Mouse (Mus musculus) G1E (cell line): Measurements from ENCODE around the gene Ell. TPM values are rescaled to one million over a fixed set of nuclear protein-coding genes. Genes with fewer than 3 reads are reported as not detected.

Experiments used
- ATAC-seq: 2 replicates; pipeline ENCODE4 v1.8.0; 2016; ENCODE audit warnings: mild to moderate bottlenecking; ENCODE audit not compliant: insufficient number of reproducible peaks, poor library complexity, low FRiP score, severe bottlenecking; ENCODE audit errors: extremely low read depth
- DNase-seq: peaks from one replicate; pipeline ENCODE4 v3.0.0; 2012; ENCODE audit warnings: low spot score
- H3K27me3 ChIP-seq: 2 replicates; pipeline ENCODE4 v1.6.1; 2012; ENCODE audit warnings: mild to moderate bottlenecking, low read length, inconsistent platforms; ENCODE audit not compliant: insufficient read depth
- H3K36me3 ChIP-seq: replicated peaks from 2 replicates; pipeline ENCODE3; 2012; ENCODE audit warnings: mild to moderate bottlenecking, inconsistent platforms
- H3K4me1 ChIP-seq: 2 replicates; pipeline ENCODE4 v1.6.1; 2012; ENCODE audit warnings: low read depth, low read length, inconsistent platforms, mixed read lengths; ENCODE audit not compliant: insufficient read depth
- H3K4me3 ChIP-seq: 2 replicates; pipeline ENCODE4 v1.5.1; 2012; ENCODE audit warnings: low read depth, mild to moderate bottlenecking, inconsistent platforms, low read length, moderate library complexity, mixed read lengths
- H3K9me3 ChIP-seq: replicated peaks from 2 replicates; pipeline ENCODE4 v1.6.1; 2012; ENCODE audit warnings: inconsistent platforms
- CTCF ChIP-seq: IDR thresholded peaks from 2 replicates; pipeline ENCODE4 v1.5.1; 2012; ENCODE audit warnings: low read depth, low read length, inconsistent platforms, mixed read lengths
- GATA1 ChIP-seq: IDR thresholded peaks from 2 replicates; pipeline ENCODE4 v1.6.1; 2012; ENCODE audit warnings: borderline replicate concordance, low read length, inconsistent platforms, mixed read lengths
- GATA2 ChIP-seq: IDR thresholded peaks from 2 replicates; pipeline ENCODE4 v1.6.1; 2012; ENCODE audit warnings: low read depth, low read length, inconsistent platforms, borderline replicate concordance
- POLR2AphosphoS5 ChIP-seq: IDR thresholded peaks from 2 replicates; pipeline ENCODE4 v1.6.1; 2012; ENCODE audit warnings: low read depth, low read length, inconsistent platforms; ENCODE audit not compliant: insufficient replicate concordance
- TAL1 ChIP-seq: conservative IDR thresholded peaks from 2 replicates; pipeline ENCODE4 v1.6.1; 2012; ENCODE audit warnings: low read depth, low read length, inconsistent platforms, mixed read lengths
- polyA plus RNA-seq: library from polyadenylated mRNA; stranded (reverse); fragments of >175 nt; gene quantifications from 2 replicates; pipeline ENCODE4 v1.2.3, GENCODE M21; 2012
- total RNA-seq, 2 experiments: library from RNA; stranded (forward) in 1 of 2; stranded (reverse) in 1 of 2; fragments of 200-1000 nt in 1 of 2; fragments of >200 nt in 1 of 2; fragmentation: Nextera tagmentation in 1 of 2; gene quantifications; 2 replicates each; pipeline ENCODE4 v1.2.3; 2014 to 2017

The Ell gene
- total and polyA plus RNA-seq, 3 experiments = 7.6 to 56.4 (median 22.7) TPM

DNA sequence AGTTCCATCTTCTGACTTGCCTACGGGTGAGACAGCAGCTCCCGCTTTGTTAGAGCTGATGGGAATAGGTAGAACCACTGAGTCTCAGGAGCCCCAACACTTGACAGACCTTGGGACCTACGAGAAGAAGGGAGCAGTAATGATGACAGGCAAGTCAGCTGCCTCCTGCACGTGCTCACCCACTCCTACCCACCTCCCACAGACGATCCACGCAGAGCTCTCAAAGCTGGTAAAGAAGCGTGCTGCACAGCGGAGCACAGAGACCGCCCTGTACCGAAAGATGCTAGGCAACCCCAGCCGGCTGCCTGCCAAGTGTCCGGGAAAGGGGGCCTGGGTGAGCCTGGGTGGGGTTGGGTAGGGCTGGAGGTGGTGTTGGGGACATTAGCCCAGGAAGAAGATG, 5.0 kb upstream of the Ell start:
- no peak for ATAC-seq
- H3K4me3 ChIP-seq = no peak overlapping the region

DNA sequence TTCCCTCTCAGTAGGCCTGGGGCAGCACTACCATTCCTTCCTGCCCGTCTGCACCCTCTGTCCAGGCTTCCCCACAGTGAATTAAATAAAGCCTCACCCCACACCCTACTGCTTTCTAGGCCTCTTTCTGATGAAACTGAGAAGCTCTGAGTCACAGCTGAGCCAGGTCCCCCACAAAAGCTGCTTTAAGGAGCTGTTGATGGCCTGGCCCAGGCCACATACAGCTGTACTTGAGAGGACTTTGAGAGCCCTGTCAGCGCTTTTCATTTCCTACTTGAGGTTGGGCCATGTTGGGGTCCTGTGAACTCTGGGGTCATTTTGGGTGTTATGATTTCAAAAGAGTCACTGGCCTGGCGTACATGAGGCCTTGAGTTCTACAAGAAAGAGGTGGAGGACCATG, 4.0 kb upstream of the Ell start:
- ATAC-seq (no peak), DNase-seq (no peak)
- TF ChIP-seq GATA1 (no peak), TAL1 (no peak), GATA2 (no peak), POLR2AphosphoS5 (no peak), CTCF (no peak)
- Histone ChIP-seq H3K9me3 (no peaks in the 10 kb centered on the region), H3K36me3 (peaks cover 77% of the 10 kb centered on the region), H3K27me3 (no peaks in the 10 kb centered on the region), H3K4me1 (peaks cover 60% of the 10 kb centered on the region), H3K4me3 (no peak overlapping the region)

More for the DNA sequence above, 5.0 kb upstream of the Ell start:
- TF ChIP-seq GATA1 = no peak
- no peak for TF ChIP-seq CTCF
- TF ChIP-seq POLR2AphosphoS5 = no peak
- no peak for TF ChIP-seq TAL1
- TF ChIP-seq GATA2 = no peak
- DNase-seq = no peak
- H3K36me3 ChIP-seq = peaks cover 86% of the 10 kb centered on the region
- peaks cover 65% of the 10 kb centered on the region for H3K4me1 ChIP-seq
- H3K27me3 ChIP-seq = no peaks in the 10 kb centered on the region
- H3K9me3 ChIP-seq = no peaks in the 10 kb centered on the region

DNA sequence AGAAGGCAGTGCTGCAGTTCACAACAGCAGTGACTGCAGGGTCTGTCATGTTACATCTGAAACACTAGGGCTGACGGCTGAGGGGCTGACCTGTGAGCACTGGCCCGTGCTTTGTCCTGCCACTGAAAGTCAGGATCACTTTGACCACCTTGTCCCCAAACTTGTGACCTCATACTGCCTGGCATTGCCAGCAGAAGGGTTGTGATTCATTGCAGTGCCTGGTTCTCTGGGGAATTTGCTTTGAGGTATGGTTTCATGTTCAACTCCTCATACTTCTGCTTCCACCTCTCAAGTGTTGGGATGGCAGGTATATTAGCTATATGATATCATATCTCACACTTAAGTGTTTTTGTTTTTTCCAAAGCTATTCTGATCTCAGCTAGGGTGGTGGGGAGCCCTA, 3.6 kb upstream of the Ell start:
- H3K36me3 ChIP-seq = peaks cover 73% of the 10 kb centered on the region
- no peak overlapping the region for H3K4me3 ChIP-seq
- no peak for DNase-seq
- no peak for ATAC-seq
- peaks cover 61% of the 10 kb centered on the region for H3K4me1 ChIP-seq
- TF ChIP-seq POLR2AphosphoS5 (no peak), GATA1 (no peak), TAL1 (no peak), CTCF (no peak), GATA2 (no peak)
- no peaks in the 10 kb centered on the region for H3K27me3 ChIP-seq
- no peaks in the 10 kb centered on the region for H3K9me3 ChIP-seq

DNA sequence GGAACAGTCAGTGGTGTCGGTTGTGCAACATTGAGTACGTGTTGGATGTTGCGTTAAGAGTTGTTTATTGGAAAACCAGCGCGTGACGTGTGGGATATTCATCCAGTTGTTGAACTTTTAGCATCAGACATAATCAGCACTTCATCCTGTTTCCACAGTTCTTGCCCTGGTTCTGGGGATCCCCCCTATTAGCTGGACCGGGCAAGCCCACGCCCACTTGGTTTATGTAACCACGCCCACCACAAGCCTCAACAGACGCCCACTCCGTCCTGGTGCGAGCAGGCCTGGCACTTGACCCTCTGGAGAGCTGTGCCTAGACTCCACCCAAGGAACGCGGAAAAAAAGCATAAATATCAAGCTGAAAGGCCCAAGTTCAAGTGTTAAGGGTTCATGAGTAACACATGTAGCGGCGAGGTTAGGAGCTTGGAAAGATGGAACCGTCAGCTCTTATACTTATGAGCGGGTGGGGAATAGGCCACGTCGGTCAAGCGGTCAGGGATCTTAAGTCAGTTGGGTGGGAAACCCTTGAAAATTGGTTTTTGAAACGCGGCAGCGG, 1.2 kb upstream of the Ell start:
- no peak for ATAC-seq
- Histone ChIP-seq H3K36me3 (peaks cover 69% of the 10 kb centered on the region), H3K4me1 (peaks cover 58% of the 10 kb centered on the region), H3K4me3 (peak overlapping the region; percentile 93), H3K9me3 (no peaks in the 10 kb centered on the region), H3K27me3 (no peaks in the 10 kb centered on the region)
- no peak for TF ChIP-seq GATA2
- TF ChIP-seq POLR2AphosphoS5 = no peak
- no peak for TF ChIP-seq GATA1
- no peak for TF ChIP-seq CTCF
- TF ChIP-seq TAL1 = no peak
- DNase-seq = no peak

DNA sequence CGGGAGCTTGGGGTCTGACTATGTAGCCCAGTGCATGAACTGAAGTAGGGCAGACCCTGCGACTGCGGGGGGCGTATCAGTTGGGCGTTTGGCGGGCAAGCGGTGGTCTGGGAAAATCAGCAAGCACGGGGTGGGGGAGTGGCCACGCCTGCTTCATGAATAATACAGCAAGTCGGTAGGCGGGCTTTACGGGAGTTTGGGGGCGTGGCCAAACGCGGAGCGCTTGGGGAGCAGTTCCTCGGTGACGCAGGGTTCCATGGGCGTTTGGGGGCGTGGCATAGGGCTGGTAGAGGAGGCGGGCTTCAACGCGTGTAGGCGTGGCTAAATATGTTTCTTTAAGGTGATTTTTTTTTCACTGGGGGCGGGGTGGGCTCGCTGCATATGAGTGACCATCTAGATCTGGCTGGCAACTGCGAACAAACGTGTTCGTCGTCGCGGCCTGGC, 602 bp upstream of the Ell start:
- H3K4me3 ChIP-seq = peak overlapping the region; percentile 93
- peaks cover 72% of the 10 kb centered on the region for H3K36me3 ChIP-seq
- ATAC-seq (peak; percentile 63), DNase-seq (peak; percentile 91)
- H3K4me1 ChIP-seq = peaks cover 62% of the 10 kb centered on the region
- no peaks in the 10 kb centered on the region for H3K9me3 ChIP-seq
- H3K27me3 ChIP-seq = no peaks in the 10 kb centered on the region
- TF ChIP-seq GATA1 (no peak), POLR2AphosphoS5 (0 out of 2 replicates have a peak, but pooled peaks have one; percentile 45), GATA2 (no peak)

DNA sequence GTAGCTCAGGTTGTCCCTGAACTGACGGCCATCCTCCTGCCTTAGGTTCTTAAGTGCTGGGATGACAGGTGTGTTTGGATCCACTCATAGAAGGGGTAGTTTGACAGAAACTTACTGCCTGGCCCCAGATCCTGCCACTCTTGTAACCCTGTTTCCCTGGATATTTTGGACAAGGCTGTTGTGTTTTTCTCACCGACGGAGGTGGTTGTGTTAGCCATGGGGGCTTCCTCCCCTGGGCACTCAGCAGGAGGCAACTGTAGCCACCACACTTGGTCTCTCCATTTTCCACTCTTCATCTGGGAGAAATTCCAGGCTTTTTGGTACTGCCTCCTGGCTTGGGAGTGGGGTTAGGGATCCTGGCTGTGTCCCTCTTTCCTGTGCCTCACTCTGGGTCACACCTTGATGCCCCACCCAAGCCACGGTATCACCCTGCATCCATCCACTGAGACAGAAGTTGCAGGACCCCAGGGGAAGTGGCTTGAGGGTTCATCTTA, 803 bp downstream of the Ell start:
- ATAC-seq = no peak
- H3K4me3 ChIP-seq = peak overlapping the region; percentile 93
- H3K9me3 ChIP-seq = no peaks in the 10 kb centered on the region
- no peaks in the 10 kb centered on the region for H3K27me3 ChIP-seq
- H3K36me3 ChIP-seq = peaks cover 72% of the 10 kb centered on the region
- DNase-seq = no peak
- TF ChIP-seq GATA2 (no peak), POLR2AphosphoS5 (no peak), CTCF (no peak), TAL1 (no peak), GATA1 (no peak)
- H3K4me1 ChIP-seq = peaks cover 62% of the 10 kb centered on the region

DNA sequence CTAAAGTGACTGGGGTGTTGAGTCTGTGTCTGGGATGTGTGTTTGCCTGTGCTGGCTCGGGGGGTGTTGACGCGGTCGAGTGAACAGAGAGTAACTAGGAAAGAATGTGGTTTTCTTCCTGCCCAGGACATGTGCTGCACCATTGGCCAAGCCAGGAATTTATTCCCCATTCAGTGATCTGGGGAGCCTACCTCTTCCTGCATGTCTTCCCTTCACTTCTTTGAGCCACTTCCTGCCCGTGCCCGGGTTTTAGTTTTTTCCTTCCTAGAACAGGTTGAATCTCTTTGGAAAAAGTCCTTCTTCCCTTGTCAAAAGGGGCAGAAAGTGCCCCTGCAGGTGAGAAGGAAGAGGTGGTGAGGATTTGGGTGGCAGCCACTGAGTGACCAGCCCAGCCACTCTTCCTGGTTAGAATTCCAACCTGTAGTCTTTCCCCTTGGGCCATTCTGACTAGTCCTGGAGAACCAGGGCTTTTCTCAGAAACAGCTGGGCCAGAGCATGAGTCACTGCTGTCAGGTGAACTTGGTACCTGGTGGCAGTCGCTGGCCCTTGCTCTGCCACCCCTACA, 1.3 kb downstream of the Ell start:
- H3K9me3 ChIP-seq = no peaks in the 10 kb centered on the region
- no peak for DNase-seq
- TF ChIP-seq TAL1 (no peak), CTCF (no peak), GATA2 (no peak), GATA1 (no peak), POLR2AphosphoS5 (no peak)
- H3K36me3 ChIP-seq = peaks cover 71% of the 10 kb centered on the region
- H3K4me1 ChIP-seq = peaks cover 60% of the 10 kb centered on the region
- ATAC-seq = no peak
- H3K27me3 ChIP-seq = no peaks in the 10 kb centered on the region
- peak overlapping the region; percentile 93 for H3K4me3 ChIP-seq
